ENCODE assay signal across 7 mouse cellular contexts in the genomic region with DNA sequence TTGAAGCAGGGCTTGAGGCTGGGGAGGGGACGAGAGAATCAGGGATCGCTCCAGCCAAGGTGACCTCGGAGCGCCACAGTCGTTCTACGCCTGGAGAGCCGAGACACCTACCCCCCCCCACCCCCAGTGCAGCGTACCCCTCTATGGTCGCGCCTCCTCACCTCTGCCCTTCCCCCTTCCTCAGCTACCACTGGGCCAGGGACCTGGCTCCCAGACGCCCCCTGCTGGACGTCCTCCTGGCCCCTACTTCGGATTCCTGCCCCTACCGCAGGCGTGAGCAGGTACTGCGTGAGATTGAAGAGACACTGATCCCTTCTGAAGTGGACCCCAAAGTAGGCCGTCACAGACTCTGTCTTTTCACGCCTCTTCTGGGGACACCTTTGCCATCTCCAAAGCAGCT. TPM values are rescaled to one million over a fixed set of nuclear protein-coding genes. Genes with fewer than 3 reads are reported as not detected.
DNase-seq lines count a peak whose midpoint lies in the region; ATAC-seq and TF ChIP-seq lines count a peak whose summit lies in the region.

No protein-coding gene starts in this region.

- H3K9ac ChIP-seq in intestine, postnatal 0 days (ENCODE audit: low read depth, low read length), result peak overlapping the region; percentile 34; the same call in 1 of the 2 replicates
- peak overlapping the region; percentile 67; the same call in 1 of the 2 replicates for H3K9ac ChIP-seq in limb, embryonic 12.5 days (replicated peaks)
- peak overlapping the region; percentile 99 for H3K9ac ChIP-seq in midbrain, embryonic 14.5 days (replicated peaks; ENCODE audit: low read length)

- no peaks in the 10 kb centered on the region for H3K9me3 ChIP-seq in intestine, postnatal 0 days (ENCODE audit: control insufficient read depth)
- no peaks in the 10 kb centered on the region for H3K9me3 ChIP-seq in limb, embryonic 12.5 days
- no peaks in the 10 kb centered on the region for H3K9me3 ChIP-seq in midbrain, embryonic 14.5 days (ENCODE audit: control insufficient read depth, low read length)

- under 1% methylated on average over 17 of the region's 18 CpGs for WGBS in intestine, postnatal 0 days
- under 1% methylated on average over 18 of the region's 18 CpGs for WGBS in limb, embryonic 12.5 days
- under 1% methylated on average over 18 of the region's 18 CpGs for WGBS in midbrain, embryonic 14.5 days

- DNase-seq in adrenal gland, adult 2 months, result peak; percentile 84
- DNase-seq in midbrain, embryonic 14.5 days, result peak; percentile 94
- peak; percentile 43 to 70 for DNase-seq in spleen, postnatal 14 days (ENCODE audit: low spot score in 2 of 2)

- TF ChIP-seq CTCF in intestine, postnatal 0 days (IDR thresholded peaks at IDR 0.05; ENCODE audit: low read depth), result peak; percentile 95

- H3K4me1 ChIP-seq in intestine, postnatal 0 days (replicated peaks; ENCODE audit: control insufficient read depth, insufficient read depth, low read length), result no peaks in the 10 kb centered on the region; the same call in 1 of the 2 replicates
- H3K4me1 ChIP-seq in limb, embryonic 12.5 days (replicated peaks), result peaks cover 48% of the 10 kb centered on the region
- peaks cover 52% of the 10 kb centered on the region for H3K4me1 ChIP-seq in midbrain, embryonic 14.5 days (ENCODE audit: control insufficient read depth, insufficient read depth, low read length)

- peaks cover 45% of the 10 kb centered on the region for H3K27me3 ChIP-seq in intestine, postnatal 0 days (replicated peaks; ENCODE audit: control insufficient read depth, insufficient read depth, low read length)
- H3K27me3 ChIP-seq in limb, embryonic 12.5 days, result peaks cover 96% of the 10 kb centered on the region
- H3K27me3 ChIP-seq in midbrain, embryonic 14.5 days (ENCODE audit: control insufficient read depth, insufficient read depth, low read length), result no peaks in the 10 kb centered on the region

- ATAC-seq in common myeloid progenitor, adult 5-6 weeks (replicated peaks; ENCODE audit: low read depth, poor library complexity, severe bottlenecking), result peak; percentile 81
- ATAC-seq in granulocyte monocyte progenitor cell, adult 5-6 weeks (replicated peaks; ENCODE audit: poor library complexity, severe bottlenecking), result peak; percentile 86
- peak; percentile 70 for ATAC-seq in intestine, postnatal 0 days
- peak; percentile 29; the same call in 1 of the 2 replicates for ATAC-seq in limb, embryonic 12.5 days (ENCODE audit: insufficient number of reproducible peaks, insufficient read depth, low FRiP score, low TSS enrichment, low read depth)
- ATAC-seq in midbrain, embryonic 14.5 days (ENCODE audit: low FRiP score, low TSS enrichment), result peak; percentile 55

- H3K4me3 ChIP-seq in intestine, postnatal 0 days (ENCODE audit: low read depth, low read length), result peak overlapping the region; percentile 62
- peak overlapping the region; percentile 73 for H3K4me3 ChIP-seq in limb, embryonic 12.5 days (replicated peaks)
- H3K4me3 ChIP-seq in midbrain, embryonic 14.5 days (replicated peaks; ENCODE audit: low read depth, low read length), result peak overlapping the region; percentile 90

- peak overlapping the region; percentile 98 for H3K4me2 ChIP-seq in intestine, postnatal 0 days (replicated peaks; ENCODE audit: low read depth)
- peak overlapping the region; percentile 97 for H3K4me2 ChIP-seq in limb, embryonic 12.5 days
- peak overlapping the region; percentile 72 for H3K4me2 ChIP-seq in midbrain, embryonic 14.5 days (ENCODE audit: low read length)

- no peak overlapping the region for H3K27ac ChIP-seq in intestine, postnatal 0 days (ENCODE audit: low read depth, low read length)
- H3K27ac ChIP-seq in limb, embryonic 12.5 days, result no peak overlapping the region; the same call in 1 of the 2 replicates
- peak overlapping the region; percentile 97 for H3K27ac ChIP-seq in midbrain, embryonic 14.5 days (replicated peaks; ENCODE audit: low read depth, low read length)

- no peaks in the 10 kb centered on the region for H3K36me3 ChIP-seq in intestine, postnatal 0 days (ENCODE audit: control insufficient read depth, insufficient read depth)
- no peaks in the 10 kb centered on the region for H3K36me3 ChIP-seq in limb, embryonic 12.5 days
- no peaks in the 10 kb centered on the region for H3K36me3 ChIP-seq in midbrain, embryonic 14.5 days (ENCODE audit: control insufficient read depth, insufficient read depth, low read length)

RNA-seq across cellular contexts. Expression of a gene that starts 0.3 kb away (rescaled TPM):
- total RNA-seq in adrenal gland, adult 2 months (2021), result 10 to 100 TPM; 11.2 to 13.9 TPM
- 13.8 and 17.9 TPM in 2 replicates for polyA plus RNA-seq in adrenal gland, adult 2 months (2012; rRNA removed)
- not detected in 2 replicates for total RNA-seq in common myeloid progenitor, adult 5-6 weeks (2017)
- total RNA-seq in granulocyte monocyte progenitor cell, adult 5-6 weeks (2014; fragmentation: Nextera tagmentation), result not detected in 2 replicates
- not detected in 2 replicates for total RNA-seq in granulocyte monocyte progenitor cell, adult 5-6 weeks (2017)
- 0.18 and 0.24 TPM in 2 replicates for polyA plus RNA-seq in intestine, postnatal 0 days (2015; fragmentation: Nextera tagmentation; extraction: Ambion mirVana)
- polyA plus RNA-seq in limb, embryonic 12.5 days (2016; fragmentation: Nextera tagmentation; extraction: Ambion mirVana), result 0.27 and 0.79 TPM in 2 replicates
- 9.6 and 15.1 TPM in 2 replicates for polyA plus RNA-seq in midbrain, embryonic 14.5 days (2014; fragmentation: Nextera tagmentation; extraction: Ambion mirVana)

RNA-seq across cellular contexts. Expression of a gene that starts 53.9 kb away (rescaled TPM):
- 1 to 10 TPM; 2.0 to 6.8 TPM for total RNA-seq in adrenal gland, adult 2 months (2021)
- 10.6 and 16.2 TPM in 2 replicates for polyA plus RNA-seq in adrenal gland, adult 2 months (2012; rRNA removed)
- 1.8 and 2.7 TPM in 2 replicates for total RNA-seq in common myeloid progenitor, adult 5-6 weeks (2017)
- 7.5 and 8.1 TPM in 2 replicates for total RNA-seq in granulocyte monocyte progenitor cell, adult 5-6 weeks (2014; fragmentation: Nextera tagmentation)
- total RNA-seq in granulocyte monocyte progenitor cell, adult 5-6 weeks (2017), result 1.6 and 2.5 TPM in 2 replicates
- 1.1 and 1.3 TPM in 2 replicates for polyA plus RNA-seq in intestine, postnatal 0 days (2015; fragmentation: Nextera tagmentation; extraction: Ambion mirVana)
- 16.4 and 16.9 TPM in 2 replicates for polyA plus RNA-seq in limb, embryonic 12.5 days (2016; fragmentation: Nextera tagmentation; extraction: Ambion mirVana)
- polyA plus RNA-seq in midbrain, embryonic 14.5 days (2014; fragmentation: Nextera tagmentation; extraction: Ambion mirVana), result 1.9 and 2.8 TPM in 2 replicates

Comparison
In these comparisons a context has a peak if more than half of its experiments do, and no peak if none do; other contexts are left out.
1. ATAC-seq: peak in every context shown above with its lines; median percentile 86 in granulocyte monocyte progenitor cell, adult 5-6 weeks; 81 in common myeloid progenitor, adult 5-6 weeks; 70 in intestine, postnatal 0 days; 55 in midbrain, embryonic 14.5 days; 29 in limb, embryonic 12.5 days.
2. H3K9ac ChIP-seq: peak in every context shown above with its lines; median percentile 99 in midbrain, embryonic 14.5 days; 67 in limb, embryonic 12.5 days; 34 in intestine, postnatal 0 days.